Mouse (Mus musculus) kidney, postnatal 14 days (tissue): ENCODE measurements at regions not wholly inside any gene's neighbourhood (a gene's known extent, or its start where the extent isn't known, plus 50 kb on each side); places are given as distances from the start of the nearest gene placed in this dataset.
"Not testable (repeated sequence)": the region's sequence is repeated elsewhere in the genome, so short reads cannot be mapped to it uniquely, and the experiment has no call there.

Experiments
- DNase-seq: peaks from one replicate; pipeline ENCODE4 v3.0.0; 2022; ENCODE audit warnings: mixed read lengths

DNA sequence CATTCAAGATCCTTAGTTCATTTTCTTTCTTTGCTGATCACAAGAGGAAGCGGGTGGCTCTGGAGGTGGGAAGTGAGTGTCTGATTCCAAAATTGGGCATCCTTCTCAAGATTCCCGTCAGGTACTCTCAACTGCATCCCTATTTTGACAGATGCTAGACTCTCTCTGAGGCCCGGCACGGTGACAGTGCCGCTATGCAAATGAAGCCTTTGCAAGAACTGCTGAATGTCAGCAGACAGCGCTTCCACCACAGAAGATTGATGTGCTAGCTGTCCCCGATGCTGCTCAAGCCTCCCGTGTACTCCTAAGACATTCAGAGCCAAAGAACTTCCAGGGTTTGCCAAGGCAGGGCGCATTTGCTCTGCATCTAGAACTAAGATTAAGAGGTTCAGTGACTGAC, 50.9 kb upstream of the Cpne4 start:
- no peak for DNase-seq

DNA sequence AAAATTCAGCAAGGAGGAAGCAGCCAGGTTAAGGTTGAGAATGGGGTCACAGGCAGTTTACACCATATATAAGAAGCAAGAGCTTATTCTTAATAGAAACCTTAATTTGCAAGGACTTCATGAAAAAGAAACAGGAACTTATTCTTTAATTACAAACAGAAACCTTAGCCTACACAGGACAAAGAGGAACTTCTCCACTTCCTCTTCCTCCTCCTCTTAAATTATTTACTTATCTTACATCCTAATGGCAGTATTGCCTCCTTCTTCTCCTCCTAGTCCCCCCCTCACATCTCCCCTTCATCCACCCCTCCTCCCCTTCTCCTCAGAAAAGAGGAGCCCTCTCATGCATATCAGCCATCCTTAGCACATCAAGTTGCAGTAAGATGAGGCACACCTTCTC, 56.4 kb upstream of the Cpne4 start:
- DNase-seq: no peak

DNA sequence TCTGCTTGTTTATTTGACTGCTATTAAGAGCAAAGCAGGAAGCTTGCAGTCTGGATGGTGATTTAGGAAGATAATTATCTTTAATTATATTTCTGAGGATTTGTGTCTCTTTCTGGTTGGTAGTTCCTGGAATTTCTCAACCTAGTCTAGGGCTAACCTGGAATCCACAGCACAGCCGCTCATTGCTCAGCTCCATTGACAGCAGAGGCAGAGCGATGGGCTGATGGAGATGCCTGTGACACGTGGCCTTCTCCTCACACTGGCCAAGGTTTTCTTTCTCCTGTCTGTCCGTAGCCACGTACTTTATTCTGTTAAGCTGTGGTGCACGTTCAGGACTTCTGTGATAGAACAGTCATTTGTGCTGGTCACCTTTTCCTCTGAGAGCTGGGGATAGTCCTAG, 57.7 kb upstream of the Cpne4 start:
- no peak for DNase-seq

DNA sequence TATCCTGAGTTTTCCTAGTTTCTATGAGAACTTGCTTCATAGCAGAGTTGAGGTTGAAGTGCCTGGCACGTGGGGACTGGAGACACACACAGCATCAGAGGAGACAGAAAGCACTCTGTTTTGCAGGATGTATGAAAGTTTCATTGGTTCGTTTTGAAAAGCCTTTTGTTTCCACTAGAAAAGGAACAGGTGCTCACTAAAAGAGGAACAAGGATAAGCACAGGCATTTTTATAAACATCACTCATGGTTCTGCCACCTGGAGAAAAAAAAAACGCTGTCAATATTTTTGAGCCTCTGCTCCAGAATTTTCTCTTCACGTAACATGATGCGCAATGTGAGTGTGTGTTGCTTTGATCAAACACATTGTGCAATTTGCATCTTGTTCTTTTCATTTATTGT, 64.6 kb upstream of the Cpne4 start:
- no peak for DNase-seq

DNA sequence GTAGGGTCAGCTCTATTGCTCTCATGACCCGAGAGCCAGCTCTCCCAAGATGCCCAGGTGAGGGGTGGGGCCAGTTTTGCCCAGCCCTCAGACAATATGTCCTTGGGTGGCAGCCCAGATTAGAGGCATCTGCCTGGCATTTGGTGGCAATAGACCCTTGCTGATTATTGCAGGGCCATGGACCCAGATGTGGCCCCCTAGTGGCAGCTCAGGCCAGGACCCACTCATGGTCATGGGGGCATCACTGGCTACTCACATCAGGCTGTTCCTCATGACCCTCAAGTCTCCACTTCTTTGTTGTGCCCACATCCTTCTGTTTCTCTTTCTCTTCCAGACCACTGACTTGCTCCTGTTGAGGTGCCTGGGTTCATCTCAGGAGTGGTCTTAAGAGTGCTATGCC, 66.4 kb upstream of the Cpne4 start:
- DNase-seq: no peak

DNA sequence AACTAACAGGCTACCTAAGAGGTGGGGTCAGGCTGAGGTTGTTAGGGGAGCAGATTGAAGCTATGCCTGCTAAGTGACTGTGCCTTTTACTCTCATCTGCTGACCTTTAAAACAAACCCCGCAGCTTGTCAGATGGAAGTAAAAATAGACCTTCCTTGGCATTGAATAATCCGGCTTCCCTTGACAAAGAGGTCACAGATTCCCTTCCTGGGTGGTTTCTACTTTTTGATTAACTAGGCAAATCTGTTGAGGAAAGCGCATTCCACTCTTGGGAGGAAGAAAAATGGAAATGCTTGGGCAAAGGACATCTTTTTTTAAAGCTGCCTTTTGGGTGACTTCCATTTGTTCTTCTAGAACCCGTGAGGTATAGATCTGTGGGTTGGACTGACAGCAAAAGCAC, 72.3 kb upstream of the Cpne4 start:
- peak; percentile 19 for DNase-seq

DNA sequence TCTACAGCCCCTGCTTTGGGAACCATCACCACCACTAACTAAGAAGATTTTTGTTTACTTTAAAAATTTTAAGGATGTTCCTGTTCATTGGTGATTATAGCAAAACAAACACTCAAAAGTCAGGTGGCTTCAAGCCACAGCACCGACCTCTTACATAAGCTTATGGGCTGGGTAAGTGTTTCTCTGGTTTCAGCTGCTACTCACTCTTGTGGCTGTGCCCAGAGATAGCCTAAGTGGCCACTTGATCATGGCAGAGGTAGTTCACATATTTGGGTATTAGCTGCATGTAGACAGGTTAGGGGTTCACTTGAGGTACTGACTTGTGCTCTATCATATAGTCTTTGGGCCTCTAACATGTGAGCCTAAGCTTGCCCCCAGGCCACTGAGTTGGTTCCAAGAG, 79.8 kb upstream of the Cpne4 start:
- DNase-seq: no peak

DNA sequence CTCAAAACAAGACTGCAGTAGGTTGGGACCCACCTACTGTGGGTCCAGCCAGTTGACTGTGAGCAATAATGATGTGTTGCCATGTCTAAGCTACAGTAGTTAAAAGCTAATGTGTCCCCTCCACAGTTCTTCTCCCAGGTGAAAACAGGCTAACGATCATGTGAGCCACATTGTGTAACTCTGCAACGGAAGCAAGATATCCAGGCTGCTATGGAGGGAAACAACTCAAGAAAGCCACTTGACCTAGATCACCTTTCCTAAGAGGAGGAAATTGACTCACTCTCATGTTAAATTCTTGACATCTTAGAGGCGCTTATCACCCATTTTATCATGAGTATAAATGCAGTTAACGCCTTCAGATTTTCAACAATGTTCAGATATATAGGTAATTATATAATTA, 83.4 kb upstream of the Cpne4 start:
- no peak for DNase-seq

DNA sequence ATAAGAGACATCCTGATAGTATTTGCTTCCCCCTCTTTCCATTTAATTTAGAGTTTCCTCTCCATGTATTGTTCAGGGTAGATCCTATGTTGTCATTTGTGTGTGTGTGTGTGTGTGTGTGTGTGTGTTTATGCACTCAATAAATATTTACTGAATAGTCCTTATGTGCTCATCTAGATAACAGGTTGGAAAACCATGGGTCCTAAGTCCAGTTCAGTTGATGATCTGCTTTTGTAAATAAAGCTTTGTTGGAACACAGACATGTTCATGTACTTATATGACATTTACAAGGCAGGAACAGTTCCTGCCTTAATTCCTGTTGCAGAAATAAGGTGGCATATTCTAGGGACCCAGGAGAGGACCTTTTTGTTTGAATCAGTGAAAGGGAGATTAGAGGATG, 87.0 kb upstream of the Cpne4 start:
- DNase-seq: no peak

DNA sequence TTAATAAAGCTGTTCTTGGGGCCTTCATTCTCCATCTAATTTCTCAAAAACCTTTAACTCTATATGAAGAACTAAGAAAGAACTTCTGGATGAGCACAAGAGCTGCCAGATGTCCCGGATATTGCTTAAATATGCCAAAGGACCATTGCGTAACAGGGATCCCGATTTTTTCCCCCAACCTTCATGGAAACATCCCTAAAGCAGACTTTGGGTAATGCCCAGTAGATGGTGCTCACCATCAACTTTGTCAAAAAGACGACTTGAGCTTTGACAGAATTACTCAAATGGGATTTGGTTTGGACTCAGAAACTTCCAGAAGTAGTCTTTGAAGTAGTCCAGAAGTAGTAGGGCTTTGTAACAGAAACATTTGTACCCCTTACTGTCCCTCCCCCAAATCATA, 89.5 kb upstream of the Cpne4 start:
- no peak for DNase-seq

DNA sequence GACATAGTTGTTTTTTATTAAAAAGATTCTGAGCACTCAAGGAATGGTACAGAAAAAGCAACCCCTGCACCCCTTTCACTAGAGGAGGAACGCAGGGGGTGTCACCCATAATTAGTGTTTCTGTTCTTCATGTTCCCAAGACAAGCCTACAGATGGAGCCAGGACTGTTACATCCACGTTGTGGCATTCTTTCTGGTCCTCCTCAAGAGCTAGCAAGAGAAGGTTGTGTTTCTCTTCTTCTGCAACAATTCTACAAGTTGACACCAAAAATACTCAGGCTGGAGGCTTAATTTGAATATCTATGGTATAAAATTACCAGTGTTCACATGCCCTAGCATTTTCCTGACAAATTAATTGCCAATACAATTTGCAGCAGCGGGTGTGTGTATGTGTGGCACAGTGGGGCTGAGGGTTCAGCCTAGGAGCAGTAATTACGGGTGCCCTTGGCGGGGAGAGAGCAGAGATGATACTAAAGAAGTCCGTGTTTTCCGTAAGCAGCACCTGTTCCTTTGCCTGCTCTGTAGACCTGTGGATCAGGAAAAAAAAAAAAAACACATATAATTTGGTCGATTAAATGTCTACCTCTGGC, 98.4 kb upstream of the Cpne4 start:
- no peak for DNase-seq

DNA sequence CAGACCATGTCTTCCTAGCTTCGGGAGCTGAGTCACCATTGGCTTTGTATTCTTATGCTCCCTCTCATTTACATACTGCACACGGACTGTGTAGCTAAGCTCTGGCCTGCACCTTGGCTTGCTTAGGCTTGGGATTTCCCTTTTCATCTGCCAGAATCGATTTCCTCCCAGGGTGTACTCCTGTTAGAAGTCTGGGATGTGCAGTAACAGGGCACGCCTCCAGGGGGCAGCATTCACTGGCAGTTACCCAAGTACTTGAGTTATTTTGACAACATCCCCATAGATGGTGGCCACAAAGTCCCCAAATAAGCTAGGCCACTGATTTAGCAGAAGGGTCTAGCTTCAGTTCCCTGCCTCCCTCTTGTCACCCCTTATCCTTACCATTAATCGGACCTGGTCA, 102.2 kb upstream of the Cpne4 start:
- DNase-seq: peak; percentile 12

DNA sequence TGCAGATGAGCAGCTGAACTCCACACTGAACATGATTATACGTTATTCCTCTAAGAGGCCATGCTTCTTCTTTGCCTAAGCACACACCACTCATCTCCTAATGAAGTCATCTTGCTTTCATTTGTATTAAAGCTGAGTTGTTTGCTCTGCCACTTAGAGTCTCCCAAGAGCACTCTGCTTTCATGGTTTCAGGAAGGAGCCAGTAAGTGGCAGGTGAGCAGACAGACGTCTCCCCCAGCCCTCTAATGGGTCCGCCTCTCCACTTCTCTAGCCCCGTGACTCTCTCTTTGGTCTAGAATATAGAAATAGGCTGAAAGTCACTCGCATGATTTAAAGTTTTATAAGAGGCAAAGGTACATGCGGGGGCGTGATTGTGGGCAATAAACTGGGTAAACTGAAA, 103.8 kb upstream of the Cpne4 start:
- DNase-seq: no peak

DNA sequence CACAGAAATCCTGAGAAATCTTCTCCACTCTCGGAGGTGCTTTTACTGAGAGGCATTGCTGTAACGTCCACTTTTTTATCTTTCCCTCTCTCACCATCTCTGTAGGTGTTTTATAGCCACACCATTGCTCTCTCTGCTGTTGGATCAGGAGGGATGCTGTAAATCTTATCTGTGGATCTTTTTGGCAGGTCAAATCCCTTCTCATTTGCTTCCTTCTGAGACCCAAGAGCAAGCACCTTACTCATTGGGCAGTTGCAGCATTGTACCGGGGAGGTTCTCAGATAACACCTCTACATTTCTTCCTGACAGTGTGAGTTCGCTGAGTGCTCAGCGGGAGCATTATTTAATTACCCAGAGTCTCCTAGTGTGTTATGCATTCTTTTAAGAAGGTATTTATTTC, 75.5 kb upstream of the Acpp start:
- DNase-seq: no peak

DNA sequence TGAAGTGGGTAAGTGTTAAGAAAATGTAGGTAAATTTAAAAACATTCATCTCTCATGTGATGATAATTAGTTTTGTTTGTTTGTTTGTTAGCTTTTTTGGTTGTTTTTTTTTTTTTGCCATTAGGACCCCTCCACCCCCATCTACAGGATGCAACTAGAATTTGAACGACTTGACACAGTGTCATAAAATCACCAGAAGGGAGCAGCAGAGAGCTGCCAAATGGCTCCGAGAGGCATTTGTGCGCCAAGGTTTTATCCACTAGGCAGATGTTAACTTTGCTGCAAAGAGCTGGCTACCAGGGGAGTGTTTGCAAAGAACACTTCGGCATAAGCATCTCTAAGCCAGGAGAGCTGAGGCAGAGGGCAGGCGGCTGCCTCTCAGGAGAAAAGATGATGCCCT, 72.7 kb upstream of the Acpp start:
- DNase-seq: peak; percentile 26

DNA sequence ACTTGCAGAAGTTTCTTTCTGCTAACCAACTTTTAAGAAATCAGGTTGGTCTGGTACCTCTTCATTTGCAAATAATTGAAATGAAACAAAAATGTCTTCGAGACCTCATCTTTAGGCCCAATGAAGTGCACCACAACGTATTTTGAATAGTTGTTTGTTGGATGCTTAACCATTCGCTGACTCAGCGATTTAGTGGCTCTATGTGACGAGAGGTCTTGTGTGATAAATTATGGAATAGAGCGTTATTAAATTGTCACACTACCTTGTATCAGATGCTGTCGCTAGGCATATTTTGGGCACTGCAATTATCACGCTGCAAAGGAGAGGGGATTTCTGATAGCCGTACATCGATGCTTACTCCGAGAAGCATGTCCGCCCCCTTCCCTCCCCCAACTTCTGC, 71.8 kb upstream of the Acpp start:
- no peak for DNase-seq

DNA sequence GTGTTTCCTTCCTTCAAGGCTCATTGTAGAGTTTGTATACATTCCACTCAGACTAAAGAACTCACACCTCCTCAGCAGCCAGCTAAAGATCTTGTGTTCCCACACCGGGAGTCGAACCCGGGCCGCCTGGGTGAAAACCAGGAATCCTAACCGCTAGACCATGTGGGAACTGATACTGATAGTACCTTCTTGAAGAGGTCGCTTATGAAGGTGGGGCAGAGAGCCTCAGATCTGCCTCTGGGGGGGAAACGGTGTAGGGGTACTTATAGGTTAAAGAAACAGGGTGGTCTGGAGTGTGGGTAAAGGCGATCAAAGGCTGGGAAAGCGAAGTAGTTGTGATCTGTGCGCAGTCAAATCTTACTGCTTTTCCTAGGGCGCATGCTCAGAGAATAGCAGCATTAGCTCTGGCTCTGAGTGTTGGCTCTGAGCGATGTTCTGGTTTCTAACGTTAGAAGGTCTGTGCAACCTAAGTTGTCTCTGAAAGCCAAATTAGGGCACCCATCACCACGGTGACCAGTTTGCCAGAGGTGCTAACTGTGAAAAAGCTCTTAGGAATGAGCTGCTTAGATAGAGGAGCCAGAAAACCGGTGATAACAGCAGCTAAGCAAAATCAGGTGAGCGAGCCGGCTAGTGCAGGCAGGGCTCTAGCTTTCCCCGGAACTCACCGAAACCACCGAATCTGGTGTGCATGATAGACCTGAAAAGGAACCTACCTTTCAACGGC, 71.2 kb upstream of the Acpp start:
- peak; percentile 16 for DNase-seq

DNA sequence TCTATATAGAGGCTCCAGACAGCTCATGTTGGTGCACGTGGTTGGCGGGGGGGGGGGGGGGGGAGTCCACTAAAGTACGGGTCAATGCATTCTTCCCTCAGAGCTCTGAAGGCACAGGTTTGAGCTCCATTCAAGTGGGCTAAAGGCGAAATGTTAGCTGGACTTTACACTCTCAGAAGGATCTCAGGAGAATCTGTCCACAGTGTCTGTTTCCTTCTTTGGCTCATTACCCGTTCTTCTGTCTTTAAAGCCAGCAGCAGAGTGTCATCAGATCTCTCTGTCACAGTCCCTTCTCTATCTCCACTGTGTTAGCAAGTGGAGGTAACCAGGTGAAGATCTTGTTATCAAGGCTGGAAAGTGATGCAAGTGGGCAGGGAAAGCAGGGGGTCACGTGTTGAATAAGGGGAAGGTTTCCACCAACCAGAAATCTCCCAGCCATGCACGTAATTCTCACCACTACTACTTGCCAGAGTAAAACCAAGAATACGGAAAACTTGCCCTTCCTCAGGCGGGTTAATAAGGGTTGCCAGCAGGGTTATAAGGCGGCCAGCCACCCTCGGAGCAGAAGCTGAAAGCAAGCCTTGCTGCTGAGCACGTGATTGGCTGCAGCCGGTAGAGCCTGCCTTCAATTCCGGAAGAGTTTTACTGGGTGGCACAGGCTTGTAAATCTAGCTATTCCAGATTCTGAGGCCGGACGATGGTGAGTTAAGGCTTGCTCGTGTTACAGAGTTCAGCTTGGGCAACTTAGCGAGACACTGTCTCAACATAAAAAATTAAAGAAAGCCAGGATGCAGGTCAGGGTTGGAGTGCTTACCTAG, 70.2 kb upstream of the Acpp start:
- DNase-seq: peak; percentile 55

DNA sequence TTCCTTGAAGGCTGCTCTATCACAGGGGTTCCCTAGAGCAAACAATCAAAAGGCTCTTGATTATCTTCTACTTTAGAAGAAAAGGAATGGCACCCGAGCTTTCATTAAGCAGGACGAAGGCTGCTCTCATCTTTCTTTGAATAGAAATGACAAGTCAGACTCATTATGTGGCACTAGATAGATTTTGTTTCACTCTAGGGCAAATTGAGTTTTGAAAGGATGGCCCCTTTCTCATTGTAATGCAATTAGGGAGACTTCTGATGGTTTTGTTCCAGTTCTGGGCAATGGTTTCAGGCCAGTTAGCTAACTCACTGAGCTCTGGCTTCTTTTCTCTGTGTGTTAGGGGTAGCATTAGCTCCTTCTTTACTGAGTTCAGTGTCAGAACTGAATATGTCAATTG, 69.5 kb upstream of the Acpp start:
- DNase-seq: no peak

DNA sequence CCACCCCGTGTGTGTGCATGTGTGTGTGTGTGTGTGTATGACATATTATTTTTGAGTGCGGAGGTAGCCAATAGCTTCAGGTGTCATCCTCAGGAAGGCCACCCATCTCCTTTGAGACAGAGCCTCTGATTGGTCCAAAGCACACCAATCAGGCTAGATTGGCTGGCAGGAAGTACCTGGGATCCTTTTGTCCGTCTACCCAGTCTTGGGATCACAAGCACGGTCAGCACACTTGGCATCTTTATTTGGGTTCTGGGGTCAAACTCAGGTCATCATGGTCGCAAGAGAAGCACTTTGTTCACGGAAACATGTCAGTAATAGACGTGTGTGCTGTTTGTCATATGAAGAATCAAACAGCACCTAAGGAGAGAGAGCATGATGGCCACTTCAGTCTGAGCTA, 68.9 kb upstream of the Acpp start:
- DNase-seq: no peak

DNA sequence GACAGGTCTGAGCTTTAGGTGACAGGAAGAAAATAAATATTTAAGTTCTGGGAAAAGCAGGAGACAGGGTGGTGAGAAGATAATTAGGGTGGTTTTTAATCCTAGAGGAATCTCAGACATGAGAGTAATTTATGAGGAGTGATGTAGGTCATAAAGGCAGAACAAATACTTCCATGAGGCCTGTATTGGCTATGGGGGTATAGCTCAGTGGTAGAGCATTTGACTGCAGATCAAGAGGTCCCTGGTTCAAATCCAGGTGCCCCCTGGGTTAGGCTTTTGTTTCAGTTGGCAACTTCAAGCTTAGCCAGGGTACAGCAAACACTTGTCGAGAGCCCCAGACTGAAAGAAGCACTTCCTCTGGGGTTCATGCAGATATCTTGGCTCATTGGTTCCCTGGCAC, 66.3 kb upstream of the Acpp start:
- DNase-seq: no peak

DNA sequence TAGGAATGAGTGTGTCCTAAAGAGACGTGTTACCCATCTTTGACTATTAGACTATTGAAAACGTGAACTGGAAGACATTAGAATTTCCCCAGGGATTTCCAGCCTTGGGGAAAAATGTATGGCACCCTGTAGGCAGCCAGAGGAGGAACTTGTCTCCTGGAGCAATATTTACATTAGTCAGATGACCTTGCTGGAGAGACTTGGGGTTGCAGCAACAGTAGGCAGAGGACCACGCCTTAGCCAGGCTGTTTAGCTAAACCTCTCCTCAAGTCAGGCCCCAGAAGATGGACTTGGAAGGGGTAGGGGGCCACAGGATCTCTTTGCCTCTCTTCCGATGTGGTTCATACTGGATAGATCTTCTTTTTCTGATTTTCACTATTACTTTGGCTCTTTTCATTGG, 64.1 kb upstream of the Acpp start:
- DNase-seq: no peak

DNA sequence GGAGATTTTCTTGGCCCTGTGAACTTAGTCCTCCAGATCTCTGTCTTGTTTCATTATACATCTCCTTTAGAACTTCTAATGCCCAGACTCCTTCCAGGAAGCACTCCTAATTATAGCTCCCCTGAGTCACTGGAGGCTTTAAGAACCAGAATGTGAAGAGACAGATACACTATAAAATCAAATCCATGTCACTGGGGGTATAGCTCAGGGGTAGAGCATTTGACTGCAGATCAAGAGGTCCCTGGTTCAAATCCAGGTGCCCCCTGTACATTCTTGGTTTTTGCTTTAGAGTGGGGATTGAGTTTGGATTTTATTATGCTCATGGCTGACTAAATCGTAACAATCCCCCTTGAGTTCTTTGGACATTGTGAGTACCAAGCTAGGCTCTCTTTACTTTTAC, 62.4 kb upstream of the Acpp start:
- DNase-seq: no peak

DNA sequence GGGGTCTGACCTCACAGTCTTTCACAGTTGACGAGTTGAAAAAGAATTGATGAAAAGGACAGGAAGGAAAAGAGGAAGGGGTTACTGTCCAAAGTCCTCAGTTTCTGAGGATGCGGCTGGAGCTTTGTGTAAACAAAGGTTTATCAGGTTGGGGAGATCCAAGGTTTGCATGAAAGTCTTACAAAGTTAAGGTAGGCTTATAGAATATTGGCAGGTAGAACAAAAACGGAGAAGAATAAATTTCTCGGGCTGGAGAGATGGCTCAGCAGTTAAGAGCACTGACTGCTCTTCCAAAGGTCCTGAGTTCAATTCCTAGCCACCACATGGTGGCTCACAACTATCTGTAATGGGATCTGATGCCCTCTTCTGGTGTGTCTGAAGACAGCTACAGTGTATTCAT, 60.9 kb upstream of the Acpp start:
- not testable (repeated sequence) for DNase-seq
